11 mouse cellular contexts compared by ENCODE assay signal in the genomic region with DNA sequence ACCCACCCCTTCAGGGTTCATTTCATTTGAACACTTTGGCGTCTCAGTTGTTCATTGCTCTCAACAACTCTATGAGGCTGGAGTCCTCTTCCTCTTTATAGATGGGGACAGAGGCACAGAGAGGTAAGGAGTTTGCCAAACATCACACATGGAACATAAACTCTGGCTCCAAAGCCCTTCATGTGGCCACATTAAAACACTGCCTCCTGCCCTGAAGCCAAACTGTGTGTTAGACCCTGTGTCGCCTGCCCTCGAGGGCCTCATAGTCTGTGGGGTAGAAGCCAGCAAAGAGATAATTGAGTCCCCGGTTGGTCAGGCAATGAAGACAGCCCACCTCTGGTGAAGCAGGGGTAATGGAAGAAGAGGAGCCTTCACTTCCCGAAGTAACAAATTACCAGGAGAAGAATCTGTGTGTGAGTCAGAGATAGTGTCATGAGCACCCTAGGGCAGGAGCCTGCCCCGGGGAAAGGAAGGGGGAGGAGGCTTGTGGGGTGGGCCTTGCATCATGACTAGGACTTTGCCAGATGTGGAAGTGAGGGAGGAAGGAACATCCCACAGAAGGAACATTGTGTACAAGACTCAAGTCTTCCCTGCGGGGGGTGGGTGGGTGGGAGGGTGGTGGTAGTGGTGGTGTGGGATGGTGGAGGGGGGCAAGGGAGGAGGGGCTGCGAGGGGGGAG. TPM values are rescaled to one million over a fixed set of nuclear protein-coding genes. Genes with fewer than 3 reads are reported as not detected.
A peak's percentile ranks its signal among the peaks of the same experiment; 100 is the strongest.
DNase-seq lines count a peak whose midpoint lies in the region; TF ChIP-seq lines count a peak whose summit lies in the region.
"Had no signal": no experiment of that assay in that cellular context is flagged by ENCODE, and none has a peak within 500 bp of the region (broad histone marks: within the 10 kb centered on the region; RNA-seq: fewer than 3 reads in every experiment).

No protein-coding gene starts in this region.

- no peak for TF ChIP-seq POLR2A in lung, adult 2 months (IDR thresholded peaks at IDR 0.05; ENCODE audit: borderline replicate concordance, extremely low read depth, low read depth, low read length)

- H3K4me1 ChIP-seq in lung, adult 2 months (ENCODE audit: control insufficient read depth, insufficient read depth, low read length): peaks cover 4% of the 10 kb centered on the region; the same call in 1 of the 2 replicates
- peaks cover 26% of the 10 kb centered on the region for H3K4me1 ChIP-seq in limb, embryonic 10.5 days

- no peaks in the 10 kb centered on the region for H3K9me3 ChIP-seq in limb, embryonic 10.5 days (replicated peaks)
- H3K9me3 ChIP-seq: embryonic facial prominence, embryonic 10.5 days had no signal

- H3K27me3 ChIP-seq in limb, embryonic 10.5 days (ENCODE audit: low read depth, poor library complexity, severe bottlenecking): peaks cover 64% of the 10 kb centered on the region

- no peak overlapping the region for H3K4me3 ChIP-seq in lung, adult 2 months (replicated peaks; ENCODE audit: extremely low read depth, low read depth, low read length)
- no peak overlapping the region for H3K4me3 ChIP-seq in limb, embryonic 10.5 days
- H3K4me3 ChIP-seq: embryonic facial prominence, embryonic 10.5 days had no signal

- no peak for TF ChIP-seq CTCF in lung, adult 2 months (IDR thresholded peaks at IDR 0.05; ENCODE audit: insufficient read depth, low read length)

- intact Hi-C loops in heart, postnatal 25 days (cut with DNase I): no loop called here

- H3K27ac ChIP-seq in limb, embryonic 10.5 days: no peak overlapping the region
- H3K27ac ChIP-seq: embryonic facial prominence, embryonic 10.5 days had no signal

- 39% methylated on average over 7 of the region's 8 CpGs for WGBS in lung, adult 2 months
- WGBS in limb, embryonic 10.5 days: 69% methylated on average over 8 of the region's 8 CpGs

- no peaks in the 10 kb centered on the region for H3K36me3 ChIP-seq in limb, embryonic 10.5 days
- H3K36me3 ChIP-seq: embryonic facial prominence, embryonic 10.5 days had no signal

- peak; percentile 72 to 75 for DNase-seq in lung, adult 18-20 months
- no peak for DNase-seq in lung, adult 2 months
- DNase-seq in adrenal gland, postnatal 36 days: peak; percentile 59 to 68
- peak; percentile 75 for DNase-seq in heart, postnatal 25 days (ENCODE audit: low spot score)
- peak; percentile 79 for DNase-seq in skeletal muscle tissue, adult 2 months (ENCODE audit: low read depth, low spot score)
- no peak for DNase-seq in limb, embryonic 10.5 days (ENCODE audit: low spot score)
- DNase-seq in retina, postnatal 1 day: no peak
- DNase-seq in right cerebral cortex, postnatal 36 days (ENCODE audit: low spot score in 2 of 2): no peak
- DNase-seq: layer of hippocampus, postnatal 36 days had no signal

RNA-seq across cellular contexts. Expression of a gene that starts 3.2 kb away (rescaled TPM):
- polyA plus RNA-seq in lung, adult 2 months (2012; rRNA removed): 1.3 and 1.8 TPM in 2 replicates
- under 1 TPM; 0.76 to 0.86 TPM for total RNA-seq in adrenal gland, postnatal 36 days (2021)
- 1 to 10 TPM in 1 of 2 experiments, under 1 TPM in 1; 0.95 to 1.7 TPM for total RNA-seq in heart, postnatal 25 days (2021)
- polyA plus RNA-seq in limb, embryonic 10.5 days (2016; fragmentation: Nextera tagmentation; extraction: Ambion mirVana): 0.06 and 0.21 TPM in 2 replicates
- polyA plus RNA-seq: inflammation-experienced regulatory T-cells, adult 6 months had no signal

RNA-seq across cellular contexts. Expression of a gene that starts 24.9 kb away (rescaled TPM):
- polyA plus RNA-seq in lung, adult 2 months (2012; rRNA removed): 1.6 and 3.0 TPM in 2 replicates
- 1 to 10 TPM in 1 of 2 experiments, under 1 TPM in 1; 0.99 to 2.0 TPM for total RNA-seq in adrenal gland, postnatal 36 days (2021)
- total RNA-seq in heart, postnatal 25 days (2021): under 1 TPM; 0.31 to 0.36 TPM
- polyA plus RNA-seq in limb, embryonic 10.5 days (2016; fragmentation: Nextera tagmentation; extraction: Ambion mirVana): 1.9 and 2.0 TPM in 2 replicates
- polyA plus RNA-seq: inflammation-experienced regulatory T-cells, adult 6 months had no signal

RNA-seq across cellular contexts. Expression of a gene that starts 34.0 kb away (rescaled TPM):
- polyA plus RNA-seq in lung, adult 2 months (2012; rRNA removed): 22.2 and 22.5 TPM in 2 replicates
- 10 to 100 TPM; 21.6 to 28.8 TPM for total RNA-seq in adrenal gland, postnatal 36 days (2021)
- 10 to 100 TPM; 36.4 to 40.9 TPM for total RNA-seq in heart, postnatal 25 days (2021)
- 5.4 and 6.2 TPM in 2 replicates for polyA plus RNA-seq in limb, embryonic 10.5 days (2016; fragmentation: Nextera tagmentation; extraction: Ambion mirVana)

Comparison
In these comparisons a context has a peak if more than half of its experiments do, and no peak if none do; other contexts are left out.
1. DNase-seq: peak in lung, adult 18-20 months (2 of 2), adrenal gland, postnatal 36 days (2 of 2), heart, postnatal 25 days (single experiment) and skeletal muscle tissue, adult 2 months (single experiment); none in lung, adult 2 months (single experiment), limb, embryonic 10.5 days (single experiment), retina, postnatal 1 day (single experiment) and right cerebral cortex, postnatal 36 days (0 of 2).